Mouse (Mus musculus): ENCODE data around the gene Tmc3.

GRCm38 (mm10) chr7:83599913-83600286 is 15.2 kb downstream of the Tmc3 start:
- peak; percentile 71; the same call in 1 of the 2 replicates for TF ChIP-seq CTCF (IDR thresholded peaks at IDR 0.05; ENCODE audit: extremely low read depth, insufficient read length, insufficient replicate concordance, low read depth, low read length)
- TF ChIP-seq POLR2A (IDR thresholded peaks at IDR 0.05; ENCODE audit: low read depth, low read length), result no peak

Data from small intestine, adult 2 months (tissue).